Mouse (Mus musculus) olfactory bulb, adult 2 months (tissue): Measurements from ENCODE around the gene Rtl3. TPM values are rescaled to one million over a fixed set of nuclear protein-coding genes. Genes with fewer than 3 reads are reported as not detected.

Experiments used
- H3K27ac ChIP-seq: fragments of 200-500 bp; 2 replicates; pipeline ENCODE4 v1.5.1; 2012; ENCODE audit warnings: low read depth, low read length; ENCODE audit not compliant: insufficient read depth
- H3K4me1 ChIP-seq: fragments of 200-500 bp; 2 replicates; pipeline ENCODE4 v1.6.1; 2012; ENCODE audit warnings: low read length; ENCODE audit not compliant: control insufficient read depth, insufficient read depth
- H3K4me3 ChIP-seq: fragments of 200-500 bp; 2 replicates; pipeline ENCODE4 v1.5.1; 2012; ENCODE audit warnings: mild to moderate bottlenecking, low read depth, low read length, moderate library complexity; ENCODE audit not compliant: insufficient read depth
- CTCF ChIP-seq: fragments of 200-500 bp; IDR thresholded peaks from 2 replicates; pipeline ENCODE4 v1.5.1; 2012; ENCODE audit warnings: low read depth, mild to moderate bottlenecking, low read length, moderate library complexity; ENCODE audit not compliant: insufficient read depth
- POLR2A ChIP-seq: fragments of 200-500 bp; IDR thresholded peaks from 2 replicates; pipeline ENCODE4 v1.6.1; 2012; ENCODE audit warnings: mild to moderate bottlenecking, low read depth, low read length, moderate library complexity; ENCODE audit not compliant: insufficient read depth
- WGBS: fragments of 180-500 bp; shearing (Covaris S2); methylation state at CpG from one replicate; pipeline ENCODE4 v1.1.7; 2018; 5-methylcytosine and 5-hydroxymethylcytosine counted together
- polyA plus RNA-seq: library from polyadenylated mRNA; stranded (reverse); fragments of >200 nt; gene quantifications from 2 replicates; pipeline ENCODE4 v1.2.4, GENCODE M21; 2012; ENCODE audit warnings: low replicate concordance; ENCODE audit not compliant: missing spikeins, insufficient read depth, insufficient read length

Gene Rtl3
- polyA plus RNA-seq: not detected in 2 replicates

DNA sequence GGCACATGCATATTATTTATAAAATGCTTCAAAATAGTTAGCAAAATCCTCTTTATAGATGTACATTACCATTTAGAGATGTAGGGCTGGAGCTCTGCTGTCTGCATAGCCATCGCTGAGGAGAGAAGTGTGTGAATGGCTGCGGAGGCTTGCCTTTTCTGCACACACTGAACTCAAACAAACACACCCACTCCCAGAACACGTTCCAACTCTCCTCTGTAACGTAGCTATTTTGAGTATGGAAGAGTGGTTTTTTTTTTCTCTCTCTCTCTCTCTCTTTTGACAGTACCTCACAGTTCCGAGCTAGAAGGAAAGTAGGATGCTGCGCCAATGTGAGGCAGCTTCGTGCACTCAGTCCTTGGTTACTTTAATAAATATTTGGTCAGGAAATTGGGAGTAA, at the start of gene Rtl3:
Gene Rtl3 (minus strand): TSS at position 236 of the 400 bp plus-strand sequence.
- no peak within 1 kb of the TSS for H3K27ac ChIP-seq
- no peaks in the 10 kb centered on the region for H3K4me1 ChIP-seq
- TF ChIP-seq POLR2A (no peak), CTCF (no peak)
- no peak within 1 kb of the TSS for H3K4me3 ChIP-seq
- WGBS: 36% methylated on average over 7 of the region's 7 CpGs

DNA sequence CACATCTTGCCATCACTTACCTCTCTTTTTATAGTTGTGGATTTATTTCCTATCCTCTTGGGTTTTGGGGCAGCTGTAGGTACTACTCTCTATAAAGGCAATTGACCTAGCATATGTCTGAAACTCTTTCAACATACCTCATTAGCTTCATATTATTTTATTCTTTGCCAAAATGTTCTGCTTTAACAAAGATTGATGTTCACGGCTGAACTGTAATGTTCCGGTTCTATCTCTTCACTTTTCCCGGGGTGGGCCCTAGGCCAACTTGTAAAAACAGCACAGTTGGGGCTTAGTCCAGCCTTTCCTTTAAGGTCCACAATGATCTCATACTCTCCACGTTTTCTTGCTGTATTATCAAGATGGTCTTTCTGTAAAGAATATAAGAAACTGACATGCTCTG, 31.9 kb upstream of the Rtl3 start:
- Histone ChIP-seq H3K4me3 (no peak overlapping the region), H3K4me1 (no peaks in the 10 kb centered on the region), H3K27ac (no peak overlapping the region)
- 50% methylated on average over 4 of the region's 4 CpGs for WGBS
- TF ChIP-seq CTCF (no peak), POLR2A (no peak)

DNA sequence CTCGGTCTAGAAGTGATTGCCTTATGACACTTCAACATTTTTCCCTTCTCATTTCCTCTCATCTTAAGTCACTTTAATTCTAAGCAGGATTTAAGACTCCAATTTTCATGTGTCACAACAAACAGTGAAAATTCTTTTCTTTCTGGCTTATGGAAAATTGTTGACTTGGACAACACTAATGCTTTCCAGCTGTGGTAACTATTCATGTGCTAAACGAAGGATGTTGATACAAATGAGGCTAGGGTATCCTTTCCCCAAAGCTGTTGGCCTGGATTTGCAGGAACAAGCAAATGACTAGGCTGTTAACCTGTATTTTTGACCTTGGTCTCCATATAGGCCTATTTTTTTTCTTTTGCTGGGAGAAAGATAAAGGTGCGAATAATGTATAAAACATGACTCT, 31.4 kb upstream of the Rtl3 start:
- no peak overlapping the region for H3K4me3 ChIP-seq
- H3K4me1 ChIP-seq: no peaks in the 10 kb centered on the region
- TF ChIP-seq CTCF (no peak), POLR2A (no peak)
- WGBS: 50% methylated on average over 3 of the region's 3 CpGs
- H3K27ac ChIP-seq: no peak overlapping the region

DNA sequence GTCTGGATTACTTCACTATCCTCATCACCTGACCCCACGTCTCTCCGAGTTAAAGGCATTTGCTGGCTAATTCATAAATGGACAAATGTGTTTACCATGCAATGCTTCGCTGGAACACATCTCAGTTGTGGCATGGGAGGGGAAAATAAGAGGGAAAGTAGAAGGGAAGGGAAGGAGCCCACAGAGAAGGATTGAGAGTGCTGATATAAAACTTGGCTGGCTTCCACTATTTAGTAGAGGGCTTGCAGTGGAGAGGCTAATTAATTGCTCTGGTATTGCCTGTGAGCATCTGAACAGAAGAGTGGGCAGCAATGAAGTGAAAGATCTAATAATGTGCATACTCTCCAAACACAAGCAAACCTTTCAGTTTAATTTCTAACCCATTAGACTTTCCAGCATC, 31.0 kb upstream of the Rtl3 start:
- Histone ChIP-seq H3K4me3 (no peak overlapping the region), H3K27ac (no peak overlapping the region), H3K4me1 (no peaks in the 10 kb centered on the region)
- TF ChIP-seq POLR2A (no peak), CTCF (no peak)
- WGBS: 41% methylated on average over 3 of the region's 3 CpGs

DNA sequence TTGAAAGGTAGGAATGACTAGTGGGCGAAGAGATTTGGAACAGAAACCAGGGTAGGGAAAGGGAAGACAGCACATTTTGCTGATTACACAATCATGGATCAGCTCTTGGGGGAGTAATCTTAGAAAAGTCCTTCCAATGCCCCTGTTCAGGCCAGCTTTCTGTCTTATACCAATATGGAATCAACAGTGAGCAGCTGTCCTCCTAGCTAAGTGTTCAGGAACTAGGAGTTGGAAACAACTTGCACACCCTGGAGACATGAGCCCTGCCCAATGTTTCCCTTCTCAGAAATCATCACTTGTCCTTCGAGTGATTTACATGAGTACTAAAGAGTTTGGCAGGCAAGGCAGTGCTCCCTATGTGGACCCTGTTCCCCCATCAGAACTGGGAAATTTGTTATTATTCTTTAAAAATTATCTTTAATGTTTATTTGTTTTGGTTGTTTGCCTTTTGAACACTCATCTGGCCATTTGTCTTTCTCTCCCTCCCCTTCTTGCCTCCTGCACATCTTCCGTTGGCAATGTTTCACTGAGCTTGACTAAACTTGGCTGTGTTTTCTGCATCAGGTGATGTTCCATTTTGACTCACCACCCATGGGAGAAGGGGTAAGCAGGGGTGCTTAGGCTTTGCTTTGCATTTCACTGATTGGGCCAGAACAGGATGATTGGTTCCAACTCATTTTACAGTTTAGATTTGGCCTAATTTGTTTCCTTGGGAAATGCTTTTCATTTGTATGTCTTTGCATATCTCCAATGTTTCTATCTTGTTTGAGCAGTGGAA, 13.3 kb upstream of the Rtl3 start:
- WGBS: 73% methylated on average over 3 of the region's 3 CpGs
- H3K4me1 ChIP-seq: no peaks in the 10 kb centered on the region
- TF ChIP-seq POLR2A: no peak
- no peak for TF ChIP-seq CTCF
- no peak overlapping the region for H3K4me3 ChIP-seq
- no peak overlapping the region for H3K27ac ChIP-seq

DNA sequence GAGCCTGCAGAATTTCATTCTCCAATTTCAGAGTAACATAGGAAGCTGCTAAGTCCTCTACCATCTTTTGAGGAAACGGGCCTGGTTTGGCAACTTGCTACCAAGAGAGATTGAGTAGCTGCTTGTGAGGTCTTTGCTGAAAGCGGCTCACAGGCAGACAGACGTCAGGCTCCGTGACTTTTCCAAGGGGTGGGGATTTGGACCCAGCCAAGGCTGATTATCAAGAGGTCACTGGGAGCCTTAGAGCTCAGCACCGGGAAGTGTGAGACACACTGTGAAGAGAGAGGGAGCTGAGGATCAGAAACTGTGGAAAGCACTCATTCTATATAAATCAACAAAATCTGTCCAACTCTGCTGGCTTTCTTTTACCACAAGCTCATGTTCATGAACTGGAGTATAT, 853 bp downstream of the Rtl3 start:
- Histone ChIP-seq H3K4me3 (no peak overlapping the region), H3K4me1 (no peaks in the 10 kb centered on the region), H3K27ac (no peak overlapping the region)
- no peak for TF ChIP-seq CTCF
- TF ChIP-seq POLR2A: no peak
- 64% methylated on average over 5 of the region's 5 CpGs for WGBS

DNA sequence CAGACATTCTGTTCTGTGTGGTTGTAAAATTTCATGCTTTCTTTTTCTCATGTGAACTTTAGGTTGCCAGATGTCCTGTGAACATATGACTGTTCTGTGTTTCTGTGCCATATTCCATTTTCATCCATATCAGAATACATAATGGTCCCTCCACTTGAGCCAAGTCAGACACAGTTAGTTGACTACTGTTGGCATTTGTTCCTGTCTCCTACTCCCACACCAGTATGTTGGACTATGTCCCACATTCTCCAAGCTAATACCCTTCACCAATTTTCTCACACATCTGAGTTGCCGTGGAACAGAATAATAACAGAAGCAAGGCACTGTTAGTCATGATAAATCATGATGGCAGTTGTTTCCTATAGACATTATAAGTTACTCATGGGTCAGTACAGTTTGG, 9.9 kb downstream of the Rtl3 start:
- TF ChIP-seq CTCF: no peak
- WGBS: 49% methylated on average over 1 of the region's 1 CpGs
- Histone ChIP-seq H3K27ac (no peak overlapping the region), H3K4me1 (no peaks in the 10 kb centered on the region), H3K4me3 (no peak overlapping the region)

DNA sequence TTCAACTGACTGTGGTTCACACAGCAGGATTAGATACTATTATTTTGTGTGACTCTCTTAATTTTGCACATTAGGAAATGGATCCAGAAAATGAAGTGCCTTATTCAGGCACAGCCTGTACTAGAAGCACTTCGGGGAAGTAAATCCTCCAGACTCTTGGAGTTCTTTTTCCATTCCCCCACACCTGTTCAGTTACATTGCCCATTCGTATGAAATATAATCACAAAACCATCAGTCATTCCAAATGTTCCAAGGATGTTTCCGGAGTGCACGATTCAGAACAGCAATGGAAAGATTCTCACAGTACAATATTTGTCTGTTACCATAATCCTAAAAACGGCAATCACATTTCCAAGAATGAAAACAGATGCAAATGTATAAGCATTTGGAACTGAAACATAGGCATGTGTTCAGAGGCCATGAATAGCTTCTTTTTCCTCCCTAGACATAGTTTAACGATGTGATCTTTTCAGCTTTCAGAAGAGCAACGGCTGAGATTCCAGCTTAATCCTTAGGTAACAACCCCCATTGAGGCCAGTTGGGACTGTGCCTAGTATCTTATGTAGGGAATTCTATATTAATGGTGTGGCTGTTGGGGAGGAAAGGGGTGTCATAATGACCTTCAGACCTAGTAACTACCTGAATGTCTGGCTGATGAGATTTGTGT, 30.8 kb downstream of the Rtl3 start:
- Histone ChIP-seq H3K27ac (no peak overlapping the region), H3K4me1 (no peaks in the 10 kb centered on the region), H3K4me3 (no peak overlapping the region)
- 45% methylated on average over 7 of the region's 7 CpGs for WGBS
- TF ChIP-seq POLR2A (no peak), CTCF (no peak)

DNA sequence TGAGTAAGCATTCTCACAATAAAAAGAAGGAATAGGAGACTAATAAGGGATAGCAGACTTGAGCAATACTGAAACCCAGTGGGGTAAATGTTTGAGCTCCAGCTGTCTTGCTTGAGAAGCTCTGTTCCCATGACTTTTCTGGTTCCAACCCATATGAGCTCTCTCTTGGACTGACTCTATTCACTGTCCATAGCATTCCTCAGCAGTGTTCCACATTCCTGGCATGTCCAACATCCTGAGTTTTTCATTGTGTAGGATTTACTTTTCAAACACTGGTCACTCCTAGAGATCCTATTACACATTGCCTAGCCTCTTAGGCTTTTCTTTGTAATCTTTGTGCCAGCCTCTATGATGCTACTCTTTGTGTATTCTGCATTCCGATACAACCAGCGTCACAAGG, 36.1 kb downstream of the Rtl3 start:
- H3K4me3 ChIP-seq: no peak overlapping the region
- no peak overlapping the region for H3K27ac ChIP-seq
- TF ChIP-seq POLR2A (no peak), CTCF (no peak)
- no peaks in the 10 kb centered on the region for H3K4me1 ChIP-seq
- 59% methylated on average over 2 of the region's 2 CpGs for WGBS

DNA sequence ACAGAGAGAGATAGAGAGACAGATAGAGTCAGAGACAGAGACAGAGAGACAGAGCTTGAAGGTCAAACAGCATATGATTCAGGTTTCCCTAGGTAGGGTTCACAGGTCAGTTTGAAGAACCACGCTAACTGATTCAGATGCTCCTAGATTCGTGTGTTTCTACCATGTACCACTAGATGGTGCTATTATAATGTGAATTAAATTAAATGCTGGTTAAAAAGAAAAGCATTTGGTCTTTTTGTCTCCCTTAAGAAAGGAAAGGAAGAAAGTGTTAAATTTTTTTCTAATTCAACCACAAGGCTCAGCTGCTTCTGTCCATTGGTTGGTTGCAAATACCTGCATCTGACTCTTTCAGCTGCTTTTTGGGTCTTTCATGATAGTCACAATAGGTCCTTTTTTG, 45.8 kb downstream of the Rtl3 start:
- 6% methylated on average over 2 of the region's 2 CpGs for WGBS
- no peak overlapping the region for H3K27ac ChIP-seq
- H3K4me3 ChIP-seq: no peak overlapping the region
- no peak for TF ChIP-seq POLR2A
- no peak for TF ChIP-seq CTCF
- H3K4me1 ChIP-seq: no peaks in the 10 kb centered on the region

Other genes with a start within 250 kb of the Rtl3 start
- not detected in 2 replicates for gene Cysltr1, start 237.0 kb downstream of the Rtl3 start, polyA plus RNA-seq
- not detected in 2 replicates for gene Lpar4, start 80.0 kb upstream of the Rtl3 start, polyA plus RNA-seq
- gene P2ry10, start 247.8 kb upstream of the Rtl3 start, polyA plus RNA-seq: not detected in 2 replicates